ENCODE assay signal across 8 mouse cellular contexts in the genomic region with DNA sequence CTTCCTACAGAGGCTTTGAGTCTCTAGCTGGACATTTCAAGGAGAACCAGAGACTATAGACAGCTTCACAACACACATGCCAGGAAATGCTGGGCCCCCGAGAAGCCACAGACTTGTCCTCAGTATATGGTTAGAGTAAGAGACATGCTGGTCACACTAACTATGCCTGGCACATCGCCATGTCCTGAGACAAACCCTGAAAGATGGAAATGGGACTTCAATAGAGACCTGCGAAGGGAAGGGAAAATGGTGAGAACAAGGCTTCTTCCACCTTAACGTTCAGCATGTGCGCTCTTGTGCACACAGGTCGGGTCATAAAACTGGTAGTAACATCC. TPM values are rescaled to one million over a fixed set of nuclear protein-coding genes. Genes with fewer than 3 reads are reported as not detected.
DNase-seq lines count a peak whose midpoint lies in the region; ATAC-seq and TF ChIP-seq lines count a peak whose summit lies in the region.

No protein-coding gene starts in this region.

- peak overlapping the region; percentile 76 for H3K4me2 ChIP-seq in lung, embryonic 14.5 days
- peak overlapping the region; percentile 62 for H3K4me2 ChIP-seq in forebrain, embryonic 13.5 days
- H3K4me2 ChIP-seq in kidney, postnatal 0 days (ENCODE audit: low read length) = peak overlapping the region; percentile 63
- H3K4me2 ChIP-seq in midbrain, embryonic 15.5 days = peak overlapping the region; percentile 72

- H3K4me3 ChIP-seq in lung, embryonic 14.5 days (ENCODE audit: low read depth, low read length) = peak overlapping the region; percentile 38; the same call in 1 of the 2 replicates
- no peak overlapping the region for H3K4me3 ChIP-seq in forebrain, embryonic 13.5 days
- H3K4me3 ChIP-seq in kidney, postnatal 0 days (replicated peaks; ENCODE audit: low read depth, low read length) = peak overlapping the region; percentile 10
- no peak overlapping the region for H3K4me3 ChIP-seq in midbrain, embryonic 15.5 days

- TF ChIP-seq CTCF in lung, embryonic 14.5 days (IDR thresholded peaks at IDR 0.05; ENCODE audit: low read depth) = no peak
- no peak for TF ChIP-seq CTCF in kidney, postnatal 0 days (IDR thresholded peaks at IDR 0.05; ENCODE audit: low read depth)

- no peak for DNase-seq in lung, embryonic 14.5 days
- DNase-seq in lung, postnatal 25 days (ENCODE audit: low spot score) = no peak
- DNase-seq in kidney, postnatal 0 days (ENCODE audit: low spot score) = no peak
- DNase-seq in embryo, embryonic 10.5 days (ENCODE audit: low spot score) = no peak
- no peak for DNase-seq in thymus, postnatal 10 days (ENCODE audit: low spot score in 2 of 2)
- DNase-seq in thymus, postnatal 36 days = no peak

- H3K27ac ChIP-seq in lung, embryonic 14.5 days (ENCODE audit: low read depth) = no peak overlapping the region
- no peak overlapping the region for H3K27ac ChIP-seq in forebrain, embryonic 13.5 days
- 0 out of 2 replicates have a peak overlapping the region, but pooled peaks have one; percentile 31 for H3K27ac ChIP-seq in kidney, postnatal 0 days
- no peak overlapping the region for H3K27ac ChIP-seq in midbrain, embryonic 15.5 days

- no peaks in the 10 kb centered on the region for H3K9me3 ChIP-seq in lung, embryonic 14.5 days (ENCODE audit: low read depth, low read length)
- H3K9me3 ChIP-seq in forebrain, embryonic 13.5 days (replicated peaks) = no peaks in the 10 kb centered on the region
- no peaks in the 10 kb centered on the region for H3K9me3 ChIP-seq in kidney, postnatal 0 days (replicated peaks; ENCODE audit: low read length)
- H3K9me3 ChIP-seq in midbrain, embryonic 15.5 days = no peaks in the 10 kb centered on the region

- H3K36me3 ChIP-seq in lung, embryonic 14.5 days (ENCODE audit: insufficient read depth) = no peaks in the 10 kb centered on the region
- no peaks in the 10 kb centered on the region for H3K36me3 ChIP-seq in forebrain, embryonic 13.5 days (ENCODE audit: poor library complexity, severe bottlenecking)
- no peaks in the 10 kb centered on the region for H3K36me3 ChIP-seq in kidney, postnatal 0 days (ENCODE audit: insufficient read depth, low read length)
- H3K36me3 ChIP-seq in midbrain, embryonic 15.5 days (replicated peaks) = no peaks in the 10 kb centered on the region

- ATAC-seq in lung, embryonic 14.5 days (ENCODE audit: insufficient read depth) = no peak
- 0 out of 2 replicates have a peak, but pooled peaks have one; percentile 14 for ATAC-seq in forebrain, embryonic 13.5 days
- no peak for ATAC-seq in kidney, postnatal 0 days (replicated peaks; ENCODE audit: low FRiP score, low read depth)
- peak; percentile 22; the same call in 1 of the 2 replicates for ATAC-seq in midbrain, embryonic 15.5 days (replicated peaks)

- no peak overlapping the region for H3K9ac ChIP-seq in lung, embryonic 14.5 days
- H3K9ac ChIP-seq in forebrain, embryonic 13.5 days = no peak overlapping the region
- no peak overlapping the region for H3K9ac ChIP-seq in kidney, postnatal 0 days (ENCODE audit: low read depth, low read length)
- H3K9ac ChIP-seq in midbrain, embryonic 15.5 days = no peak overlapping the region

- WGBS in lung, embryonic 14.5 days = 50% methylated on average over 6 of the region's 6 CpGs
- 44% methylated on average over 6 of the region's 6 CpGs for WGBS in forebrain, embryonic 13.5 days
- 42% methylated on average over 6 of the region's 6 CpGs for WGBS in kidney, postnatal 0 days
- 52% methylated on average over 6 of the region's 6 CpGs for WGBS in midbrain, embryonic 15.5 days

- H3K4me1 ChIP-seq in lung, embryonic 14.5 days (ENCODE audit: insufficient read depth) = peaks cover 8% of the 10 kb centered on the region; the same call in 1 of the 2 replicates
- H3K4me1 ChIP-seq in forebrain, embryonic 13.5 days = peaks cover 13% of the 10 kb centered on the region
- H3K4me1 ChIP-seq in kidney, postnatal 0 days (replicated peaks; ENCODE audit: insufficient read depth, low read length) = peaks cover 9% of the 10 kb centered on the region; the same call in 1 of the 2 replicates
- peaks cover 9% of the 10 kb centered on the region for H3K4me1 ChIP-seq in midbrain, embryonic 15.5 days

- no peaks in the 10 kb centered on the region for H3K27me3 ChIP-seq in lung, embryonic 14.5 days (ENCODE audit: insufficient read depth, low read length)
- 0 out of 2 replicates have a peak, but pooled peaks cover 3% of the 10 kb centered on the region for H3K27me3 ChIP-seq in forebrain, embryonic 13.5 days
- H3K27me3 ChIP-seq in kidney, postnatal 0 days (ENCODE audit: insufficient read depth, low read length) = no peaks in the 10 kb centered on the region
- no peaks in the 10 kb centered on the region for H3K27me3 ChIP-seq in midbrain, embryonic 15.5 days (replicated peaks)

RNA-seq across cellular contexts. Expression of a gene that starts 38.9 kb away (rescaled TPM):
- polyA plus RNA-seq in lung, embryonic 14.5 days (2014; fragmentation: Nextera tagmentation; extraction: Ambion mirVana) = 25.9 and 27.0 TPM in 2 replicates
- 130 and 138 TPM in 2 replicates for polyA plus RNA-seq in forebrain, embryonic 13.5 days (2015; fragmentation: Nextera tagmentation; extraction: Ambion mirVana)
- 23.0 and 24.1 TPM in 2 replicates for polyA plus RNA-seq in kidney, postnatal 0 days (2015; fragmentation: Nextera tagmentation; extraction: Ambion mirVana)
- 158 and 159 TPM in 2 replicates for polyA plus RNA-seq in midbrain, embryonic 15.5 days (2015; fragmentation: Nextera tagmentation; extraction: Ambion mirVana)

Comparison
In these comparisons a context has a peak if more than half of its experiments do, and no peak if none do; other contexts are left out.
1. ATAC-seq: peak in forebrain, embryonic 13.5 days (single experiment) and midbrain, embryonic 15.5 days (single experiment); none in lung, embryonic 14.5 days (single experiment) and kidney, postnatal 0 days (single experiment).
2. H3K4me3 ChIP-seq: peak in lung, embryonic 14.5 days (single experiment) and kidney, postnatal 0 days (single experiment); none in forebrain, embryonic 13.5 days (single experiment) and midbrain, embryonic 15.5 days (single experiment).
3. Peak in every context shown above with its lines, with median percentiles within 50 percentile points of each other: H3K4me2 ChIP-seq.